Mouse (Mus musculus) left cerebral cortex, adult 11 months (tissue): ENCODE data around the gene Usp24.
"Not testable (repeated sequence)": the region's sequence is repeated elsewhere in the genome, so short reads cannot be mapped to it uniquely, and the experiment has no call there.

Source experiments
- DNase-seq: peaks from one replicate; pipeline ENCODE4 v3.0.0; 2022; ENCODE audit warnings: low spot score

Usp24 gene

GRCm38 (mm10) chr4:106318976-106319375, 3.0 kb downstream of the Usp24 start:
- DNase-seq: no peak

GRCm38 (mm10) chr4:106322846-106323245, 6.8 kb downstream of the Usp24 start:
- DNase-seq: no peak

- DNase-seq: no peak
These were observed 7.3 kb downstream of the Usp24 start for GRCm38 (mm10) chr4:106323318-106323717.

GRCm38 (mm10) chr4:106327436-106327835, 11.4 kb downstream of the Usp24 start:
- DNase-seq: no peak

- DNase-seq: no peak
These were observed 12.7 kb downstream of the Usp24 start for GRCm38 (mm10) chr4:106328704-106329103.

- DNase-seq: not testable (repeated sequence)
These were observed 13.2 kb downstream of the Usp24 start for GRCm38 (mm10) chr4:106329171-106329570.

- DNase-seq: no peak
These were observed 14.4 kb downstream of the Usp24 start for GRCm38 (mm10) chr4:106330371-106330819.

GRCm38 (mm10) chr4:106333071-106333470, 17.1 kb downstream of the Usp24 start:
- DNase-seq: no peak

GRCm38 (mm10) chr4:106333584-106333983, 17.6 kb downstream of the Usp24 start:
- no peak for DNase-seq

GRCm38 (mm10) chr4:106335858-106336257, 19.8 kb downstream of the Usp24 start:
- DNase-seq: no peak

GRCm38 (mm10) chr4:106347664-106348063, 31.7 kb downstream of the Usp24 start:
- DNase-seq: no peak

- DNase-seq: not testable (repeated sequence)
These were observed 39.0 kb downstream of the Usp24 start for GRCm38 (mm10) chr4:106355025-106355424.

- no peak for DNase-seq
These were observed 54.0 kb downstream of the Usp24 start for GRCm38 (mm10) chr4:106370013-106370412.

- DNase-seq: peak; percentile 76
These were observed 59.8 kb downstream of the Usp24 start for GRCm38 (mm10) chr4:106375857-106376256.

- DNase-seq: no peak
These were observed 63.0 kb downstream of the Usp24 start for GRCm38 (mm10) chr4:106378839-106379572.

GRCm38 (mm10) chr4:106381131-106381530, 65.1 kb downstream of the Usp24 start:
- no peak for DNase-seq

GRCm38 (mm10) chr4:106389908-106390307, 73.9 kb downstream of the Usp24 start:
- DNase-seq: no peak

GRCm38 (mm10) chr4:106409621-106410020, 93.6 kb downstream of the Usp24 start:
- DNase-seq: no peak

- DNase-seq: no peak
These were observed 103.2 kb downstream of the Usp24 start for GRCm38 (mm10) chr4:106419256-106419655.

GRCm38 (mm10) chr4:106419791-106420190, 103.8 kb downstream of the Usp24 start:
- DNase-seq: no peak

GRCm38 (mm10) chr4:106422597-106422996, 106.6 kb downstream of the Usp24 start:
- no peak for DNase-seq

- DNase-seq: no peak
These were observed 108.5 kb downstream of the Usp24 start for GRCm38 (mm10) chr4:106424560-106424959.

- DNase-seq: no peak
These were observed 110.3 kb downstream of the Usp24 start for GRCm38 (mm10) chr4:106426286-106426685.

GRCm38 (mm10) chr4:106428616-106429015, 112.6 kb downstream of the Usp24 start:
- no peak for DNase-seq
